Mouse (Mus musculus) MEL (cell line): ENCODE data around the gene Olfr1513. TPM values are rescaled to one million over a fixed set of nuclear protein-coding genes. Genes with fewer than 3 reads are reported as not detected.
A peak's percentile ranks its signal among the peaks of the same experiment; 100 is the strongest.

Experiments
- DNase-seq: peaks from one replicate; pipeline ENCODE4 v3.0.0; 2011; ENCODE audit warnings: low read depth, low spot score
- H3K27ac ChIP-seq: 2 replicates; pipeline ENCODE4 v1.5.1; 2012; ENCODE audit warnings: low read depth, mild to moderate bottlenecking, control low read depth, low read length, moderate library complexity; ENCODE audit not compliant: control insufficient read depth
- H3K27me3 ChIP-seq, 2 experiments: fragments of 150-350 bp in 1 of 2; sonication (generic) in 1 of 2; 2 replicates each; pipeline ENCODE4 v1.6.1; 2012; ENCODE audit warnings: low read length in 2 of 2, mild to moderate bottlenecking in 2 of 2, improper control_type of control experiment in 1 of 2, moderate library complexity in 1 of 2; ENCODE audit not compliant: insufficient read depth in 2 of 2, control insufficient read depth in 1 of 2
- H3K36me3 ChIP-seq, 2 experiments: 2 replicates each; pipeline ENCODE4 v1.6.1; 2012 to 2014; ENCODE audit warnings: low read length in 2 of 2, improper control_type of control experiment in 1 of 2, inconsistent platforms in 1 of 2, mild to moderate bottlenecking in 1 of 2; ENCODE audit not compliant: insufficient read depth in 2 of 2, control insufficient read depth in 1 of 2
- H3K4me1 ChIP-seq, 2 experiments: fragments of 150-350 bp in 1 of 2; sonication (generic) in 1 of 2; 2 replicates each; pipeline ENCODE4 v1.6.1; 2012; ENCODE audit warnings: low read length in 2 of 2, improper control_type of control experiment in 1 of 2, mild to moderate bottlenecking in 1 of 2; ENCODE audit not compliant: insufficient read depth in 2 of 2, control insufficient read depth in 1 of 2
- H3K4me3 ChIP-seq, 2 experiments: fragments of 150-350 bp in 1 of 2; sonication (generic) in 1 of 2; 2 replicates each; pipeline ENCODE4 v1.5.1; 2012; ENCODE audit warnings: low read depth in 2 of 2, low read length in 2 of 2, mild to moderate bottlenecking in 2 of 2, moderate library complexity in 2 of 2, control low read depth in 1 of 2, improper control_type of control experiment in 1 of 2; ENCODE audit not compliant: control insufficient read depth in 1 of 2, insufficient read depth in 1 of 2
- H3K79me2 ChIP-seq: 2 replicates; pipeline ENCODE4 v1.6.1; 2012; ENCODE audit warnings: mild to moderate bottlenecking, low read length, moderate library complexity; ENCODE audit not compliant: control insufficient read depth, poor library complexity, insufficient read depth
- H3K9ac ChIP-seq: 2 replicates; pipeline ENCODE4 v1.6.1; 2012; ENCODE audit warnings: low read depth, mild to moderate bottlenecking, control low read depth, low read length, moderate library complexity; ENCODE audit not compliant: control insufficient read depth, poor library complexity, severe bottlenecking
- H3K9me3 ChIP-seq: fragments of 150-350 bp; sonication (generic); replicated peaks from 2 replicates; pipeline ENCODE4 v1.6.1; 2012; ENCODE audit warnings: mild to moderate bottlenecking, low read length, improper control_type of control experiment, moderate library complexity; ENCODE audit not compliant: insufficient read depth
- BHLHE40 ChIP-seq: IDR thresholded peaks from 2 replicates; pipeline ENCODE4 v1.6.1; 2012; ENCODE audit warnings: low read depth, mild to moderate bottlenecking, inconsistent platforms, low read length, improper control_type of control experiment, borderline replicate concordance
- CHD2 ChIP-seq: IDR thresholded peaks from 2 replicates; pipeline ENCODE4 v1.6.1; 2011; ENCODE audit warnings: low read length, improper control_type of control experiment
- E2F4 ChIP-seq: IDR thresholded peaks from 2 replicates; pipeline ENCODE4 v1.6.1; 2011; ENCODE audit warnings: low read depth, low read length, improper control_type of control experiment, borderline replicate concordance
- ELF1 ChIP-seq: IDR thresholded peaks from 2 replicates; pipeline ENCODE4 v1.6.1; 2014; ENCODE audit warnings: low read depth, mild to moderate bottlenecking, inconsistent platforms, low read length, improper control_type of control experiment, moderate library complexity
- ETS1 ChIP-seq: IDR thresholded peaks from 2 replicates; pipeline ENCODE4 v1.6.1; 2012; ENCODE audit warnings: low read depth, mild to moderate bottlenecking, inconsistent platforms, low read length, improper control_type of control experiment, moderate library complexity
- GABPA ChIP-seq: IDR thresholded peaks from 2 replicates; pipeline ENCODE4 v1.6.1; 2012; ENCODE audit warnings: low read depth, mild to moderate bottlenecking, inconsistent platforms, low read length, improper control_type of control experiment, moderate library complexity
- GATA1 ChIP-seq: IDR thresholded peaks from 2 replicates; pipeline ENCODE4 v1.6.1; 2011; ENCODE audit warnings: low read depth, low read length, improper control_type of control experiment
- HCFC1 ChIP-seq: IDR thresholded peaks from 2 replicates; pipeline ENCODE4 v1.6.1; 2012; ENCODE audit warnings: low read depth, mild to moderate bottlenecking, inconsistent platforms, low read length, improper control_type of control experiment, moderate library complexity
- KAT2A ChIP-seq: conservative IDR thresholded peaks from 2 replicates; pipeline ENCODE4 v1.6.1; 2012; ENCODE audit warnings: low read depth, low read length, improper control_type of control experiment, inconsistent platforms
- MAFK ChIP-seq: IDR thresholded peaks from 2 replicates; pipeline ENCODE4 v1.6.1; 2011; ENCODE audit warnings: low read depth, mild to moderate bottlenecking, low read length, improper control_type of control experiment, borderline replicate concordance
- MAX ChIP-seq: IDR thresholded peaks from 2 replicates; pipeline ENCODE4 v1.6.1; 2011; ENCODE audit warnings: low read length, improper control_type of control experiment
- MXI1 ChIP-seq: IDR thresholded peaks from 2 replicates; pipeline ENCODE4 v1.6.1; 2011; ENCODE audit warnings: mild to moderate bottlenecking, low read depth, low read length, improper control_type of control experiment
- MYB ChIP-seq: IDR thresholded peaks from 2 replicates; pipeline ENCODE4 v1.6.1; 2011; ENCODE audit warnings: mild to moderate bottlenecking, low read depth, low read length, improper control_type of control experiment
- MYC ChIP-seq: IDR thresholded peaks from 2 replicates; pipeline ENCODE4 v1.6.1; 2011; ENCODE audit warnings: low read depth, mild to moderate bottlenecking, low read length, improper control_type of control experiment, moderate library complexity
- NELFE ChIP-seq: IDR thresholded peaks from 2 replicates; pipeline ENCODE4 v1.6.1; 2011; ENCODE audit warnings: low read depth, low read length, improper control_type of control experiment
- NRF1 ChIP-seq: IDR thresholded peaks from 2 replicates; pipeline ENCODE4 v1.6.1; 2014; ENCODE audit warnings: low read depth, mild to moderate bottlenecking, inconsistent platforms, low read length, improper control_type of control experiment, moderate library complexity; ENCODE audit not compliant: poor library complexity, insufficient read depth, severe bottlenecking
- POLR2A ChIP-seq, 2 experiments: IDR thresholded peaks; 2 replicates each; pipeline ENCODE4 v1.6.1; 2011 to 2012; ENCODE audit warnings: low read length in 2 of 2, mild to moderate bottlenecking in 2 of 2, control low read depth in 1 of 2, improper control_type of control experiment in 1 of 2, low read depth in 1 of 2, moderate library complexity in 1 of 2; ENCODE audit not compliant: control insufficient read depth in 1 of 2, insufficient read depth in 1 of 2, poor library complexity in 1 of 2
- POLR2AphosphoS2 ChIP-seq: IDR thresholded peaks from 2 replicates; pipeline ENCODE4 v1.6.1; 2011; ENCODE audit warnings: low read length, improper control_type of control experiment
- POLR2AphosphoS5 ChIP-seq: IDR thresholded peaks from 2 replicates; pipeline ENCODE4 v1.6.1; 2012; ENCODE audit warnings: low read depth, borderline replicate concordance, mild to moderate bottlenecking, inconsistent platforms, low read length, moderate library complexity, mixed read lengths
- RAD21 ChIP-seq: IDR thresholded peaks from 2 replicates; pipeline ENCODE4 v1.6.1; 2011; ENCODE audit warnings: mild to moderate bottlenecking, low read depth, low read length, improper control_type of control experiment
- RCOR1 ChIP-seq: IDR thresholded peaks from 2 replicates; pipeline ENCODE4 v1.6.1; 2012; ENCODE audit warnings: low read depth, mild to moderate bottlenecking, inconsistent platforms, low read length, improper control_type of control experiment
- SIN3A ChIP-seq: IDR thresholded peaks from 2 replicates; pipeline ENCODE4 v1.6.1; 2012; ENCODE audit warnings: low read length, improper control_type of control experiment, inconsistent platforms
- TAL1 ChIP-seq: IDR thresholded peaks from 2 replicates; pipeline ENCODE4 v1.6.1; 2012; ENCODE audit warnings: mild to moderate bottlenecking, inconsistent platforms, low read length, moderate library complexity, mixed read lengths
- TBP ChIP-seq: IDR thresholded peaks from 2 replicates; pipeline ENCODE4 v1.8.0; 2011; ENCODE audit warnings: low read depth, low read length, improper control_type of control experiment
- TCF12 ChIP-seq: IDR thresholded peaks from 2 replicates; pipeline ENCODE4 v1.6.1; 2014; ENCODE audit warnings: low read depth, mild to moderate bottlenecking, inconsistent platforms, low read length, improper control_type of control experiment, moderate library complexity
- UBTF ChIP-seq: IDR thresholded peaks from 2 replicates; pipeline ENCODE4 v1.6.1; 2012; ENCODE audit warnings: low read depth, mild to moderate bottlenecking, inconsistent platforms, low read length, improper control_type of control experiment, moderate library complexity, borderline replicate concordance; ENCODE audit not compliant: insufficient read depth
- USF1 ChIP-seq: IDR thresholded peaks from 2 replicates; pipeline ENCODE4 v1.6.1; 2014; ENCODE audit warnings: low read depth, mild to moderate bottlenecking, inconsistent platforms, low read length, improper control_type of control experiment, moderate library complexity
- ZC3H11A ChIP-seq: IDR thresholded peaks from 2 replicates; pipeline ENCODE4 v1.6.1; 2012; ENCODE audit warnings: low read depth, mild to moderate bottlenecking, inconsistent platforms, low read length, improper control_type of control experiment
- ZKSCAN1 ChIP-seq: IDR thresholded peaks from 2 replicates; pipeline ENCODE4 v1.6.1; 2012; ENCODE audit warnings: low read depth, mild to moderate bottlenecking, inconsistent platforms, low read length, improper control_type of control experiment, moderate library complexity
- ZNF384 ChIP-seq: IDR thresholded peaks from 2 replicates; pipeline ENCODE4 v1.6.1; 2012; ENCODE audit warnings: low read depth, mild to moderate bottlenecking, inconsistent platforms, low read length, improper control_type of control experiment
- polyA plus RNA-seq, 2 experiments: library from polyadenylated mRNA; stranded (reverse) in 1 of 2; unstranded in 1 of 2; fragments of >175 nt in 1 of 2; fragments of >200 nt in 1 of 2; gene quantifications; 2 replicates each; pipeline versions ENCODE4 v1.2.1 to v1.2.4; 2012; ENCODE audit warnings: low replicate concordance in 2 of 2, low read depth in 1 of 2; ENCODE audit not compliant: insufficient read length in 2 of 2, insufficient read depth in 1 of 2, missing spikeins in 1 of 2
- total RNA-seq: library from RNA; depleted of rRNA; stranded (reverse); fragments of 300-350 nt; gene quantifications from 2 replicates; pipeline ENCODE4 v1.2.3, GENCODE M21; 2012

The Olfr1513 gene
- total and polyA plus RNA-seq, 3 experiments: 0.08 TPM; not detected in 2

- TF ChIP-seq ZNF384 (no peak), MXI1 (no peak), NRF1 (no peak), ZC3H11A (no peak; the same call in 1 of the 2 replicates), POLR2AphosphoS2 (peak; percentile 81; the same call in 1 of the 2 replicates), BHLHE40 (peak; percentile 34; the same call in 1 of the 2 replicates), CHD2 (no peak), TCF12 (peak; percentile 87), HCFC1 (peak; percentile 65), TAL1 (peak; percentile 27; the same call in 1 of the 2 replicates), USF1 (no peak; the same call in 1 of the 2 replicates), GABPA (peak; percentile 80), ZKSCAN1 (no peak), GATA1 (peak; percentile 98), MYB (no peak), NELFE (peak; percentile 71), RAD21 (no peak), SIN3A (peak; percentile 82), E2F4 (no peak), POLR2AphosphoS5 (no peak)
These were observed 50.1 kb downstream of the Olfr1513 start (continued) for GRCm38 (mm10) chr14:52306100-52306499.

- H3K4me3 ChIP-seq: peak within 1 kb of the TSS; percentile 85 to 95
- TF ChIP-seq MAFK (no peak), ELF1 (peak; percentile 89), RAD21 (no peak), NRF1 (peak; percentile 44; the same call in 1 of the 2 replicates), ETS1 (peak; percentile 50; the same call in 1 of the 2 replicates), RCOR1 (0 out of 2 replicates have a peak, but pooled peaks have one; percentile 24), POLR2AphosphoS5 (peak; percentile 7; the same call in 1 of the 2 replicates), USF1 (no peak), GATA1 (no peak), BHLHE40 (no peak), KAT2A (peak; percentile 69; the same call in 1 of the 2 replicates), E2F4 (no peak), CHD2 (no peak), MYC (peak; percentile 79), TBP (peak; percentile 91), POLR2A (IDR thresholded peaks at IDR 0.05; ENCODE audit: control insufficient read depth in 1 of 2, insufficient read depth in 1 of 2, low read depth in 1 of 2, low read length in 2 of 2, poor library complexity in 1 of 2) (peak; percentile 74 to 93; a peak in 3 of 4 replicates), SIN3A (peak; percentile 63), UBTF (peak; percentile 81; the same call in 1 of the 2 replicates), MXI1 (peak; percentile 74), MAX (peak; percentile 73), POLR2AphosphoS2 (peak; percentile 84), NELFE (peak; percentile 90), HCFC1 (peak; percentile 93)
- peaks cover 9 to 13% of the 10 kb centered on the region in 2 experiments for H3K4me1 ChIP-seq
These were observed 51.5 kb downstream of the Olfr1513 start, which contains the start of gene Mettl3 for GRCm38 (mm10) chr14:52304644-52305271. TSS of gene Mettl3 (minus strand) at chr14:52305128.

More at GRCm38 (mm10) chr14:52304644-52305271, 51.5 kb downstream of the Olfr1513 start, which contains the start of gene Mettl3:
- Histone ChIP-seq H3K9ac (peak within 1 kb of the TSS; percentile 88), H3K27me3 (no peaks in the 10 kb centered on the region), H3K27ac (peak within 1 kb of the TSS; percentile 94), H3K36me3 (peaks cover 5 to 24% of the 10 kb centered on the region in 2 experiments), H3K79me2 (peaks cover 14% of the 10 kb centered on the region), H3K9me3 (no peaks in the 10 kb centered on the region)
- DNase-seq: peak; percentile 98
